Mouse (Mus musculus) kidney, postnatal 36 days (tissue): ENCODE data around the gene Paqr7.
A peak's percentile ranks its signal among the peaks of the same experiment; 100 is the strongest.

ENCODE experiments used
- DNase-seq, 2 experiments: peaks; one replicate each; pipeline ENCODE4 v3.0.0; 2021 to 2022; ENCODE audit warnings: mixed read lengths in 2 of 2

The Paqr7 gene

DNA sequence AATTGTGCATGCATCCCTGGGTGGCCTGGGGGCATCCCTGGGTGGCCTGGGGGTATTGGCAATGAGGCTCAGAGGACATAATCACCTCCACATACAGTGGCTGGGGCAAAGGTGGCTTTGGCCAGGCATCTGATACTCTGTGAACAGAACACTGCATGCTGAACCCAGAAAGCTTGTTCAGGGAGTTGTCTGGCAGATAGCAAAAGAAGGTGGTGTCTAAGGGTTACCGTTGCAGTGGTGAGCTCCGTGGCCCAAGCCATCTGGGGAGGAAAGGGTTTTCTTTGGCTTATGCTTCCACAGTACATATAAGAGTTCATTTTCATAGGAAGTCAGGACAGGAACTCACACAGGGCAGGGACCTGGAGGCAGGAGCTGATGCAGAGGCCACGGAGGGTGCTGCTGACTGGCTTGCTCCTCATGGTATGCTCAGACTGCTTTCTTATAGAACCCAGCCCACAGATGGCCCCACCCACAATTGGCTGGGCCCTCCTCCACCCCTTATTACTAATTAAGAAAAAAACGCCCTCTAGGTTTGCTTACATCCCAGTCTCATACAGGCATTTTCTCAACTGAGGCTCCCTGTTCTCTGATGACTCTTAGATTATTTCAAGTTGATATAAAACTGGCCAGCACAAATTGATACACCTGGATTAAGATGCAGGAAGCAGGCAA, 7.3 kb downstream of the Paqr7 start:
- DNase-seq, result no peak

- DNase-seq, result no peak
Measured at GRCm38 (mm10) chr4:134505303-134505789, 8.8 kb downstream of the Paqr7 start.

DNA sequence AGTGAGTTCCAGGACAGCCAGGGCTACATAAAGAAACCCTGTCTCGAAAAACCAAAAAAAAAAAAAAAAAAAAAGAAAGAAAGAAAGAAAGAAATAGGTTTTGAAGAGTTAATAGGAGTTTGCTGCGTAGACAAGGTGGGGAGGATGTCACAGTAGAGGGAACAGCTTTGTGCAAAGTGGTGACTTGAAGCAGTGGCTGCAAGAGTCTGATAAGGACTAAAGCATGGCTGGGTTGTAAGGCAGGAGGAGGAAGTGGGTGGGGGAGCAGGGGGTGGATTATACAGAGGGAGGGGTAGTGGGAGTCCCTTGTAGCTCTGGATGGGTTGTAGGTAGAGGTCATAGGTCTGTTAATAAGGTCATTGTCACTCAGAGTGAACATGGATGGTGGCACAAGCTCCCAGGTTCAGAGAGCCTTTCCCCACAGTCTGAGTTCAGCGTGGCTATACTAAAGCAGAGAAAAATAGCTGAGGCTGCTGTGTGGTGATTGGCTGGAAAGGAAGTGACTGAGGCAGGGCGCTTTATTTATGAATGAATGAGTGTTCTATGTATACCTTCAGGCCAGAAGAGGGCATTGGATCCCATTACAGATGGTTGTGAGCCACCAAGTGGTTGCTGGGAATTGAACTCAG, 9.6 kb downstream of the Paqr7 start:
- DNase-seq, result no peak

DNA sequence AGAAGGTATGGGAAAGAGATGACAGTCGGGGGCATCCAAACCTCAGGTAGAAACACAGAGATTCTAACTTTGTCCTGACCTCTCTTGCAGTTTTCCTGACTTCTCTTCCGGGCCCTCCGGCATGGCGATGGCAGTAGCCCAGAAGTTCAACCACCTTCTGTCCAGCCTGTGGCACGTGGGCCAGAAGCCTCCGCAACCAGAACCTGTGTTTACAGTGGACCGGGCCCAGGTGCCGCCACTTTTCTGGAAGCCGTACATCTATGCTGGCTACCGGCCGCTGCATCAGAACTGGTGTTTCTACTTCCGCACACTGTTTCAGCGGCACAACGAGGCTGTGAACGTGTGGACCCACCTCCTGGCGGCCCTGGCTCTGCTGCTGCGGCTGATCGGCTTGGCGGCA, 10.2 kb downstream of the Paqr7 start:
- DNase-seq, result no peak

- no peak for DNase-seq
Measured at GRCm38 (mm10) chr4:134510396-134510795, 13.9 kb downstream of the Paqr7 start.

GRCm38 (mm10) chr4:134510845-134511411, 14.4 kb downstream of the Paqr7 start, which contains the start of gene Aunip:
TSS of gene Aunip (plus strand) at chr4:134510999.
- peak; percentile 93 to 99 for DNase-seq

DNA sequence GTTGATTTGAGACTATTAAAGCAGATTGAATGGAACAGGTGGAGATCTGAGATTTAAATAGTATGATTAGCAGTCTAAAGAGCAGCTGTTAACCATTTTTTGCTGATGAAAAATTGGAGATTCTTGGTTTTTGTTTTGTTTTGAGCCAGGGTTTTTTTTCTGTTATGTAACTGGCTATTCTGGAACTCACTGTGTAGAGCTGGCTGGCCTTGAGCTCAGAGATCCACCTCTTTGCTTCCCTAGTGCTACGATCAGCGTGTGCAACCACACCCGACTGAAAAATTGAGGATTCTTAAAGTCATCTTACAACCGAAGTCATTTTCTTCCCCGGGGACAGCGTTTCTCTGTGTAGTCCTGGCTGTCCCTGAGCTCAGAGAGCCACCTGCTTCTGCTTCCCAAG, 15.2 kb downstream of the Paqr7 start:
- no peak for DNase-seq

GRCm38 (mm10) chr4:134512798-134513197, 16.3 kb downstream of the Paqr7 start:
- peak; percentile 83 to 88 for DNase-seq

- no peak for DNase-seq
Measured at GRCm38 (mm10) chr4:134514309-134514930, 17.9 kb downstream of the Paqr7 start.

GRCm38 (mm10) chr4:134515614-134516013, 19.1 kb downstream of the Paqr7 start:
- no peak for DNase-seq

DNA sequence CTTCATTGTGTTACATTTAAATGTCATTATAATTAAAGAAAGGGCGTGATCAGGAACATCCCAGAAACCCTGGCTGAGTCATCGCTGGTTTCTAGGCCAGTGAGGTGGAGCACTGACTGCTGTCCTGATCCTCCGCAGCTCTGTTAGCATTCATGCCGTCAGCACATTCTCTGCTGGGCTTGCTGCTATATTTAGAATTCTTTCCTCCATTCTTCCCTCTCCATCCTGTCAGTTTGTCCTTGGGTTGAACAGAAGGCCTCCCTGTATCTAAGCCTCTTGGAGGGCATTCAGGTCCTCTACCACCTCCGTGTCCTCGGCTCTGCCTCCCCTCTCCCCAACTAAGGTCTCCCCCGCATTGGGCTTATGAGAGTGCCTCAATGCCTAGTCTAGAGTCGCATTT, 20.5 kb downstream of the Paqr7 start:
- peak; percentile 37 to 62 for DNase-seq

DNA sequence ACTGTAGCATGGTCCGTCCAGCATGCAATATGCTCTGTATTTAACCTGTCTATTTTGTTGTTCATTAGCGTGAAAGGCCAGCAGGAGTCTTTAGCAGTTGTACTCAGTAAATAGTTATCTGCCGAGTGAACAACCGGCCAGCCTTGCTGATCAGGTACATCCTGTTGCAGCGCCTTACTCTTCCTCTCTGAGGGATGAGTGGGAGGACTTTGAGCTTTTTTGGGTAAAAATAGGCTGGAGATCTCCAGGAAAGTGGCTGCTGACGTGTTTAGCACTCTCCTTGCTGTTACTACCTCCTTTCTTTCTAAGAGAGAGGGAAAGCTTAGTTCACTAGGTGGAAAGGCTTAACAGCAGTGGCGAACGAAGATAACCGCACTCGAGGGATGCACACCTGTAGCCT, 21.2 kb downstream of the Paqr7 start:
- DNase-seq, result no peak

- DNase-seq, result no peak
Measured at GRCm38 (mm10) chr4:134518541-134518940, 22.0 kb downstream of the Paqr7 start.

DNA sequence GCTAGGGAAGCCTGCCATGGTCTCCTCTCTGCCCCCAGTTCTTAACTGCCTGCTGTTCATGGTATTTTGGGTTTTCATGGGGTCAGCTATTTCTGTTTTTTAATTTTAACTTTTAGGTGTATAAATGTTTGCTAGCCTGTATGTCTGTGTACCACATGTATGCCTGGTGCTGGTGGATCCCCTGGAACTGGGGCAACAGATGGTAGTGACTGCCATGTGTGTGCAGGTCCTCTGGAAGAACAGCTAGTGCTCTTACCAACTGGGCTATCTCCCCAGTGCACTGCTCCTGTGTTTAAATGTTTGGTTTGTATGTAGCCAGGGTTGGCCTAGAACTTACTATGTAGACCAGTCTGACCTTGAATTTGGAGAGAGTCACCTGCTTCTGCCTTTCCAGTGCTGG, 22.8 kb downstream of the Paqr7 start:
- no peak for DNase-seq

DNA sequence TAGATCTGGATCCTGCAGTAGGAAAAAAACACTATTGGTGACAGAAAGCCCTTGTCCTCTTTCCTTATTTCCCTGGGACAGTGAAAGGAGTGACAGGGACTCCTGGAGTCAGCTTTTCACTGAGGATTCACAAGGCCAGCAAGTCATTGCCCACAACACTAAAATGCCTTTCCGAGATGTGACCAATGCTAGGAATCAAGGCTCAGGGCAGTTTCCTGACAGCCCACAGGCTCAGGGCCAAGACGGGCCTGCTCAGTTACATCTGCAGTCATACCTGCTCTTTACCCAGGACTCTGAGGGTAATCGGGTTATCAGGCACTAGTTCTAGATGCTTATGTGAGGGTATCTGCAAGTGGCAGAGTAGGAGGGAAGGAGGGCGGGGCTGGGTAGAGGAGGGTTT, 26.9 kb downstream of the Paqr7 start:
- DNase-seq, result no peak

GRCm38 (mm10) chr4:134525806-134526205, 29.3 kb downstream of the Paqr7 start:
- no peak for DNase-seq

- DNase-seq, result no peak
Measured at GRCm38 (mm10) chr4:134526220-134526619, 29.7 kb downstream of the Paqr7 start.

DNA sequence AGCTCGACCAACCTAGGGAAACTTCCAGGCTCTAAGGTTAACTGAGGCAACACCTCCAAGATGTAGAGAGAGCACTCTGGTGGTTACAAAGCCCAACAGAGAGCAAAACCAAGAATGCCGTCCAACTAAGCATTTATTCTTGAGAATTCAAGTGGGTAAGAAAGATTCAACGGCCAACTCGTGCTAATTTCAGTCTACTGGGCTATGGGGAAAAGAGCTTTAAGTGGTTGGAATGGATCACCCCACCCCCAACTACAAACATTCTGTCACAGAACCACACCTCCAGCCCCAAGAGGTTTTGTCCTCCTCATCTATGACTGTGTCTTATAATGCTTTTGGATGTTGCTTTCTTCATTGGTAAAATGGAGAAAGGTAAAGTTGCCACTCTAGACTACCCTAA, 36.4 kb downstream of the Paqr7 start:
- no peak for DNase-seq

- DNase-seq, result no peak
Measured at GRCm38 (mm10) chr4:134533421-134533820, 36.9 kb downstream of the Paqr7 start.

DNA sequence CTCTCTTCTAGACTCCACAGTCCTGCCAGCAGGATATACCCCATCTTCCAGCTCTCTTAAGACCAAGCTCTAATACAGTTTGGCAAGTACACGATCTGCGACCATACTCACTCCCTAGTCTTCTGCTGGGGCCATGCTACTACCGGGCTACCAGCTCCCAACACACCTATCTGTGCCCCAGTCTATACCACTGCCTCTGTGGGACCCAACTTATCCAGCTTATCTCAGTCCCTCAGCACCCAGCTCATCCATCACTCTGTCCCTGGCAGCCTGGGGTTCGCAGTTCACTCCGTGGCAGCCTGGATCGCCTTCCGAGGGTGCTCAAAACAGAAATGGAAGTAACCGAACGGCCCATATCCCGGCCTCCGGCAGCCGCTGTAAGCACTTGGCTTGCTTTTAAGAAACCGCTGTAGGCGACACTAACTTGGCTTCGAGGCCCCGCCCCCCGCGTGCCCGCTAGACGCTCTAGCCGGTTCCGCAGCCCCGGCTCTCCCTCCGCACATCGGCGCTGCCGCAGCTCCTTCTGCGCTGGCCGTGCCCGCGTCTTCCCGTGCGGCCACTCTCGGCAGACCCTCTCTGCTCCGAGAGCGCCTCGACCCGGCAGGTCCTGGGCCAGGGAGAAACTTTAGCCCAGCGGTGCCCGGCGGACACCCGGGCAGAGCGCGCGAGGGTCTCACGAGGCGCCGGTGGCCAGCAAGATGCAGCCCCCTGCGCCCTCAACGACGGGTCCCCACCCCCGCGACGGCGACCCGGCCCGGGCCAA, 37.8 kb downstream of the Paqr7 start:
- DNase-seq, result peak; percentile 80 to 92

DNA sequence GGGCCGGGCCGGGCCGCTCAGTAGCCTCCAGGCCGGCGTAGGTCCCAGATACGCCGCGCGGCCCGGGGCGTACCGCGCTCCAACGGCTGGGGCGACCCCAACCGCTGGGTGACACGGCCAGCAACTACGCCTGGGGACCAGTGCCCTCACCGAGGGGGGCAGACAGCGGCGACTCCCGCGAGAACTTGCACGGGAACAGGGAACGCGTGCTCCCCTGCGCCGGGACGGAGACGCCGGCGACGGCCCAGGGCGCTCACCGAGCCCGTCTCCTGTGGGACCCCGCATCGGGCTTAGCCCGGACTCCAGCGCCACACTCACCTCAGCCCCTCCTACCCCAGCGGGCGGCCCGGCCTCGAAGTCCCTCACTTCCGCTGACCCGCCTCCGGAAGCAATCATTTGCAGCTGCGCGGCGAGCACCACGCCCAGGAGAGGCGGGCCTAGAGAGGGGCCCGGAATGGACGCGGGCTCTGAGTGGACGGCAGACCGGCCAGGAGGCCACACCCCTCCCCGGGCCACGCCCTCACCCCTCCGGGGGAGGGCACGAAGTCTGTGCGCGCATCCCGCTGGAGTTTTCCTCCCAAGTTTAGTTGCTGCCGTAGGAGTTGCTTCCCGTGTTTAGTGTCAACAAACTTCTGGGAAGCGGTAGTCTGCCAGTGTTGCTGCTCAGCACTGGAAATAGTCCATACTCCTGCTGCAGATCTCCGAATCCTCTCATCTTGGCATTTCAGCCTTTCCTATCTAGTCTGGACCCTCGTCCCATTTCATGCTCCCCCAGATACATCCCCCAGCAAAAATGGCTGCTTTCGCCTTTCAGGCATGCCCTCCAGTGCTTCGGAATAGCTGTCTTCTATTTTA, 38.7 kb downstream of the Paqr7 start, which contains the start of gene Mtfr1l:
TSS of gene Mtfr1l (minus strand) at position 456 of the 855 bp plus-strand sequence.
- peak; percentile 99 for DNase-seq

GRCm38 (mm10) chr4:134535787-134536151, 39.3 kb downstream of the Paqr7 start:
- peak in 1 of 2 experiments; percentile 27 for DNase-seq
